Comparison of ENCODE assay signal across 8 mouse cellular contexts in genomic region chr5:125532545-125533224, GRCm38 (mm10). TPM values are rescaled to one million over a fixed set of nuclear protein-coding genes. Genes with fewer than 3 reads are reported as not detected.
DNase-seq lines count a peak whose midpoint lies in the region; ATAC-seq and TF ChIP-seq lines count a peak whose summit lies in the region.

No protein-coding gene starts in this region.

- H3K4me2 ChIP-seq in heart, embryonic 11.5 days: peak overlapping the region; percentile 71
- H3K4me2 ChIP-seq in forebrain, embryonic 15.5 days (replicated peaks): peak overlapping the region; percentile 95
- peak overlapping the region; percentile 41 for H3K4me2 ChIP-seq in liver, embryonic 15.5 days

- H3K4me3 ChIP-seq in heart, embryonic 11.5 days (ENCODE audit: low read depth, low read length): peak overlapping the region; percentile 52
- H3K4me3 ChIP-seq in C2C12 (ENCODE audit: insufficient read depth, poor library complexity, severe bottlenecking): peak overlapping the region; percentile 18
- H3K4me3 ChIP-seq in forebrain, embryonic 15.5 days: peak overlapping the region; percentile 66
- H3K4me3 ChIP-seq in liver, embryonic 15.5 days (replicated peaks): no peak overlapping the region; the same call in 1 of the 2 replicates

- no peaks in the 10 kb centered on the region for H3K79me3 ChIP-seq in C2C12 (ENCODE audit: low read depth)

- 0 out of 2 replicates have a peak, but pooled peaks cover 6% of the 10 kb centered on the region for H3K4me1 ChIP-seq in heart, embryonic 11.5 days (ENCODE audit: control insufficient read depth, insufficient read depth, low read length)
- peaks cover 35% of the 10 kb centered on the region for H3K4me1 ChIP-seq in forebrain, embryonic 15.5 days
- no peaks in the 10 kb centered on the region for H3K4me1 ChIP-seq in liver, embryonic 15.5 days (replicated peaks)

- DNase-seq in heart, adult 8-10 months (ENCODE audit: low spot score): no peak
- DNase-seq in cerebellum, postnatal 36 days: no peak
- DNase-seq in spleen, postnatal 36 days (ENCODE audit: low spot score in 2 of 2): no peak

- no peaks in the 10 kb centered on the region for H3K9me3 ChIP-seq in heart, embryonic 11.5 days (replicated peaks; ENCODE audit: control insufficient read depth, low read length)
- no peaks in the 10 kb centered on the region for H3K9me3 ChIP-seq in forebrain, embryonic 15.5 days
- H3K9me3 ChIP-seq in liver, embryonic 15.5 days (replicated peaks): no peaks in the 10 kb centered on the region

- TF ChIP-seq CTCF in C2C12 (IDR thresholded peaks at IDR 0.05; ENCODE audit: control insufficient read depth, insufficient read depth, insufficient read length): no peak

- no peak overlapping the region for H3K27ac ChIP-seq in heart, embryonic 11.5 days (ENCODE audit: low read depth, low read length)
- H3K27ac ChIP-seq in forebrain, embryonic 15.5 days (replicated peaks): peak overlapping the region; percentile 69
- no peak overlapping the region for H3K27ac ChIP-seq in liver, embryonic 15.5 days (replicated peaks)

- peaks cover 77% of the 10 kb centered on the region for H3K27me3 ChIP-seq in heart, embryonic 11.5 days (ENCODE audit: control insufficient read depth, insufficient read depth, low read length)
- H3K27me3 ChIP-seq in C2C12 (ENCODE audit: control insufficient read depth, insufficient read depth, insufficient read length): peaks cover 55% of the 10 kb centered on the region
- H3K27me3 ChIP-seq in forebrain, embryonic 15.5 days: peaks cover 15% of the 10 kb centered on the region; the same call in 1 of the 2 replicates
- H3K27me3 ChIP-seq in liver, embryonic 15.5 days: peaks cover 88% of the 10 kb centered on the region

- WGBS in heart, embryonic 11.5 days (ENCODE audit: insufficient replicate concordance): 1% methylated on average over 30 of the region's 64 CpGs
- under 1% methylated on average over 32 of the region's 64 CpGs for WGBS in forebrain, embryonic 15.5 days
- WGBS in liver, embryonic 15.5 days (ENCODE audit: insufficient replicate concordance): 2% methylated on average over 52 of the region's 64 CpGs

- no peak overlapping the region for H3K9ac ChIP-seq in heart, embryonic 11.5 days (ENCODE audit: low read depth, low read length)
- peak overlapping the region; percentile 60 for H3K9ac ChIP-seq in forebrain, embryonic 15.5 days (replicated peaks)
- no peak overlapping the region for H3K9ac ChIP-seq in liver, embryonic 15.5 days

- H3K36me3 ChIP-seq in heart, embryonic 11.5 days (ENCODE audit: control insufficient read depth, insufficient read depth, low read length): no peaks in the 10 kb centered on the region
- no peaks in the 10 kb centered on the region for H3K36me3 ChIP-seq in C2C12 (ENCODE audit: control insufficient read depth, insufficient read depth)
- H3K36me3 ChIP-seq in forebrain, embryonic 15.5 days: no peaks in the 10 kb centered on the region
- H3K36me3 ChIP-seq in liver, embryonic 15.5 days (replicated peaks): no peaks in the 10 kb centered on the region

- peak overlapping the region; percentile 31 for H3ac ChIP-seq in C2C12 (ENCODE audit: control insufficient read depth, insufficient read length, low read depth)

- no peak for ATAC-seq in heart, embryonic 11.5 days (replicated peaks; ENCODE audit: insufficient number of reproducible peaks, low FRiP score, low TSS enrichment)
- peak; percentile 6; the same call in 1 of the 2 replicates for ATAC-seq in forebrain, embryonic 15.5 days (replicated peaks)
- no peak for ATAC-seq in liver, embryonic 15.5 days (ENCODE audit: insufficient read depth)
- ATAC-seq in monocyte, adult 5-6 weeks (replicated peaks; ENCODE audit: insufficient number of reproducible peaks, low FRiP score, low TSS enrichment, poor library complexity, severe bottlenecking): no peak

- no peaks in the 10 kb centered on the region for H3K79me2 ChIP-seq in C2C12 (ENCODE audit: control insufficient read depth, insufficient read depth)

TF ChIP-seq in C2C12, 6 proteins besides CTCF, POLR2A, EP300 and RAD21:
- TF ChIP-seq USF1 (IDR thresholded peaks at IDR 0.05; ENCODE audit: low read depth): no peak
- TF ChIP-seq MYOD1 (IDR thresholded peaks at IDR 0.05; ENCODE audit: control insufficient read depth, insufficient read length, low read depth): no peak
- no peak for TF ChIP-seq MAX (IDR thresholded peaks at IDR 0.05)
- no peak for TF ChIP-seq MYOG (IDR thresholded peaks at IDR 0.05; ENCODE audit: control insufficient read depth, extremely low read depth, insufficient read length)
TF ChIP-seq in C2C12: peak in this region for 0.

RNA-seq across cellular contexts. Expression of gene Tmem132b, which starts 1.1 kb away (rescaled TPM):
- polyA plus RNA-seq in heart, embryonic 11.5 days (2014; fragmentation: Nextera tagmentation; extraction: Ambion mirVana): 0.03 TPM in 2 replicates
- total RNA-seq in heart, adult 8-10 months (2022): under 1 TPM in 3 of 4 experiments, not detected in 1; 0.03 to 0.31 (median 0.03) TPM
- under 0.01 TPM for polyA plus RNA-seq in C2C12 (2012; fragmentation: generic; extraction: Trizol)
- 8.2 and 8.3 TPM in 2 replicates for polyA plus RNA-seq in forebrain, embryonic 15.5 days (2015; fragmentation: Nextera tagmentation; extraction: Ambion mirVana)
- polyA plus RNA-seq in liver, embryonic 15.5 days (2015; fragmentation: Nextera tagmentation; extraction: Ambion mirVana): not detected in 2 replicates
- 0.38 TPM in 1 of 3 replicates, not detected in the others for total RNA-seq in monocyte, adult 5-6 weeks (2017)

RNA-seq across cellular contexts. Expression of gene Aacs, which starts 57.1 kb away (rescaled TPM):
- 14.2 and 15.5 TPM in 2 replicates for polyA plus RNA-seq in heart, embryonic 11.5 days (2014; fragmentation: Nextera tagmentation; extraction: Ambion mirVana)
- 1 to 10 TPM; 2.2 to 4.3 (median 3.1) TPM for total RNA-seq in heart, adult 8-10 months (2022)
- 53.3 TPM for polyA plus RNA-seq in C2C12 (2012; fragmentation: generic; extraction: Trizol)
- 81.1 and 82.4 TPM in 2 replicates for polyA plus RNA-seq in forebrain, embryonic 15.5 days (2015; fragmentation: Nextera tagmentation; extraction: Ambion mirVana)
- 18.7 and 20.1 TPM in 2 replicates for polyA plus RNA-seq in liver, embryonic 15.5 days (2015; fragmentation: Nextera tagmentation; extraction: Ambion mirVana)
- 9.0 to 122 TPM (median 12.6 TPM) in 3 replicates for total RNA-seq in monocyte, adult 5-6 weeks (2017)

Comparison
In these comparisons a context has a peak if more than half of its experiments do, and no peak if none do; other contexts are left out.
1. H3K4me2 ChIP-seq: peak in every context shown above with its lines; median percentile 95 in forebrain, embryonic 15.5 days; 71 in heart, embryonic 11.5 days; 41 in liver, embryonic 15.5 days.